Mouse (Mus musculus): ENCODE measurements around the gene Utf1.

- no peak for TF ChIP-seq POLR2A (IDR thresholded peaks at IDR 0.05; ENCODE audit: extremely low read depth, insufficient read depth, low read length)
- no peak for TF ChIP-seq CTCF (IDR thresholded peaks at IDR 0.05; ENCODE audit: extremely low read depth, insufficient read depth, low read length)
Measured at GRCm38 (mm10) chr7:139908176-139908575, 35.4 kb upstream of the Utf1 start.
